Mouse (Mus musculus) stomach, embryonic 14.5 days (tissue): ENCODE measurements around the gene Apoc2. TPM values are rescaled to one million over a fixed set of nuclear protein-coding genes. Genes with fewer than 3 reads are reported as not detected.

ENCODE experiments used
- ATAC-seq: fragments of 200-750 bp; cut with Nextera tagmentation; 2 replicates; pipeline ENCODE4 v1.8.0; 2017; ENCODE audit warnings: low read depth, moderate TSS enrichment; ENCODE audit not compliant: insufficient number of reproducible peaks, insufficient read depth, low FRiP score
- H3K27ac ChIP-seq: fragments of 300-500 bp; sonication (generic); 2 replicates; pipeline ENCODE4 v1.5.1; 2014; ENCODE audit warnings: mild to moderate bottlenecking, low read length, moderate library complexity, mixed read lengths
- H3K27me3 ChIP-seq: fragments of 300-500 bp; sonication (generic); 2 replicates; pipeline ENCODE4 v1.6.1; 2014; ENCODE audit warnings: low read length, control low read depth, mixed read lengths; ENCODE audit not compliant: control insufficient read depth, insufficient read depth
- H3K36me3 ChIP-seq: fragments of 300-500 bp; sonication (generic); 2 replicates; pipeline ENCODE4 v1.6.1; 2014; ENCODE audit warnings: mild to moderate bottlenecking, control low read depth, low read length, moderate library complexity, mixed read lengths; ENCODE audit not compliant: control insufficient read depth, insufficient read depth
- H3K4me1 ChIP-seq: fragments of 300-500 bp; sonication (generic); 2 replicates; pipeline ENCODE4 v1.6.1; 2014; ENCODE audit warnings: low read length, control low read depth, mixed read lengths; ENCODE audit not compliant: control insufficient read depth, insufficient read depth
- H3K4me2 ChIP-seq: fragments of 300-500 bp; sonication (generic); replicated peaks from 2 replicates; pipeline ENCODE4 v1.6.1; 2014; ENCODE audit warnings: low read depth, low read length, control low read depth
- H3K4me3 ChIP-seq: fragments of 300-500 bp; sonication (generic); 2 replicates; pipeline ENCODE4 v1.5.1; 2014; ENCODE audit warnings: low read depth, low read length, control low read depth
- H3K9ac ChIP-seq: fragments of 300-500 bp; sonication (generic); replicated peaks from 2 replicates; pipeline ENCODE4 v1.6.1; 2014; ENCODE audit warnings: low read depth, mild to moderate bottlenecking, control low read depth, low read length, moderate library complexity, mixed read lengths
- H3K9me3 ChIP-seq: fragments of 300-500 bp; sonication (generic); 2 replicates; pipeline ENCODE4 v1.6.1; 2016; ENCODE audit warnings: low read depth, low read length, control low read depth; ENCODE audit not compliant: control insufficient read depth
- WGBS: fragments of 180-500 bp; shearing (Covaris S2); extraction: QIAGEN DNeasy Blood & Tissue Kit; methylation state at CpG from one replicate; pipeline ENCODE4 v1.1.7; 2014; 5-methylcytosine and 5-hydroxymethylcytosine counted together
- polyA plus RNA-seq: library from polyadenylated mRNA; unstranded; fragments of >200 nt; fragmentation: Nextera tagmentation; extraction: Ambion mirVana; gene quantifications from 2 replicates; pipeline ENCODE4 v1.2.1, GENCODE M21; 2014

Apoc2 gene
- polyA plus RNA-seq, 1 experiment from 2014 or later: 1.9 TPM

DNA sequence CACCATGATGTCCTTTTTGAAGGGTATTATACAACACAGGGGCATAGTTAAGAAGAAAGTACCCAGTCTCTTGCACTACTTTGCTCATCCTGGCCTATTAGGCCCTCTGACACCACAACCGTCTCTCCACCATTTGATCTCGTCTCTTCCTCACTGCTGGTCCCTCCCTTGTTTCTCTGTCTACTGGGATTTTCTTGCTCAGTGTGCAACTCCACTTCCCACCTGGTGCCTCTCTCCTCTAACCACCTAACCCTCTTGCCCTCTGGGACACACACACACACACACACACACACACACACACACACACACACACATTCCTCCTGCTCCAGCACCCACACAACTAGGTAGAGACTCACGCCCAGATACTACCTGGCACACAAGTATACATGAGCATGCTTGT is 1.2 kb upstream of the Apoc2 start:
- no peaks in the 10 kb centered on the region for H3K4me1 ChIP-seq
- H3K9ac ChIP-seq: no peak overlapping the region
- no peak overlapping the region for H3K27ac ChIP-seq
- H3K27me3 ChIP-seq: no peaks in the 10 kb centered on the region
- 84% methylated on average over 3 of the region's 3 CpGs for WGBS
- H3K9me3 ChIP-seq: no peaks in the 10 kb centered on the region
- no peak for ATAC-seq
- no peak overlapping the region for H3K4me3 ChIP-seq
- H3K36me3 ChIP-seq: no peaks in the 10 kb centered on the region
- H3K4me2 ChIP-seq: no peak overlapping the region

DNA sequence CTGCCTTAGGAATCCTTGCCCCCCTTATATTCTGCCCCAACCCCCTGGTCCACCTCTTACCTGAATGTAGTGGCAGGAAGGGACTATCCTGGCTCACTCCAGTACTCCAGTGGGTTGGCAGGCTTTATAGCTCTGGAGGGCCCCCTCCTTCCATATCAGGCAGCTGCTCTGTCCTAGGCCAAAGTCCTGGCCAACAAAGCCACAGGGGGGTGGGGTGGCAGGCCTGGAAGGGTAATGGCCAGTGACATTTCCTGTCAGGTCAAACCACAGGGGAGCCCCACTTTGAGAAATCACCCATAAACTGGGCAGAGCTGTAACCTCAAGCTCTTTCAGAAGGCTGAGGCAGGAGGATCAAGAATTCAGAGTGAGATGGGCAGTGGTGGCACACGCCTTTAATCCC is 1.1 kb downstream of the Apoc2 start:
- 58% methylated on average over 1 of the region's 1 CpGs for WGBS
- ATAC-seq: no peak
- H3K27ac ChIP-seq: no peak overlapping the region
- no peaks in the 10 kb centered on the region for H3K27me3 ChIP-seq
- no peak overlapping the region for H3K4me2 ChIP-seq
- no peaks in the 10 kb centered on the region for H3K9me3 ChIP-seq
- H3K4me3 ChIP-seq: no peak overlapping the region
- H3K4me1 ChIP-seq: no peaks in the 10 kb centered on the region
- no peak overlapping the region for H3K9ac ChIP-seq
- no peaks in the 10 kb centered on the region for H3K36me3 ChIP-seq

DNA sequence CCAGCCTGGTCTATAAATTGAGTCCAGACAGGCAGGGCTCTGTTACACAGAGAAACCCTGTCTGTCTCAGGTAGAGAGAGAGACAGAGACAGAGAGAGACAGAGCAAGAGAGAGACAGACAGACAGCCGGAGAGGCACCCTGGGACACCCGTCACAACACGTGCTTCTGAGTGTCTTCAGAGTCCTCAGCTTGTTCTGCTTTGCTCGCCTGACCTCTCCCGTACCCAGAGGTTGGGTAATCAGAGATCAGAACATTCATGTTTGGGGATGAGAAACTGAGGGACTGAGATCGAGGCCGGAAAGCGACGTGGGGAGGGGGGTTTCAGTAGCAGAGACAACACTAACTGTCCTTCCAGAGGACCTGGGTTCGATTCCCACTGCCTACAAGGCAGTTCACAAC is 1.9 kb downstream of the Apoc2 start:
- no peak overlapping the region for H3K27ac ChIP-seq
- no peaks in the 10 kb centered on the region for H3K27me3 ChIP-seq
- no peaks in the 10 kb centered on the region for H3K9me3 ChIP-seq
- 78% methylated on average over 10 of the region's 10 CpGs for WGBS
- ATAC-seq: no peak
- H3K4me3 ChIP-seq: no peak overlapping the region
- no peak overlapping the region for H3K4me2 ChIP-seq
- H3K9ac ChIP-seq: no peak overlapping the region
- no peaks in the 10 kb centered on the region for H3K4me1 ChIP-seq
- H3K36me3 ChIP-seq: no peaks in the 10 kb centered on the region

GRCm38 (mm10) chr7:19673083-19673699 is 4.5 kb downstream of the Apoc2 start:
- Histone ChIP-seq H3K4me1 (peaks cover 4% of the 10 kb centered on the region; the same call in 1 of the 2 replicates), H3K27ac (no peak overlapping the region), H3K4me3 (no peak overlapping the region), H3K4me2 (no peak overlapping the region), H3K9me3 (no peaks in the 10 kb centered on the region), H3K9ac (no peak overlapping the region), H3K36me3 (no peaks in the 10 kb centered on the region), H3K27me3 (no peaks in the 10 kb centered on the region)
- no peak for ATAC-seq
- 67% methylated on average over 14 of the region's 14 CpGs for WGBS

DNA sequence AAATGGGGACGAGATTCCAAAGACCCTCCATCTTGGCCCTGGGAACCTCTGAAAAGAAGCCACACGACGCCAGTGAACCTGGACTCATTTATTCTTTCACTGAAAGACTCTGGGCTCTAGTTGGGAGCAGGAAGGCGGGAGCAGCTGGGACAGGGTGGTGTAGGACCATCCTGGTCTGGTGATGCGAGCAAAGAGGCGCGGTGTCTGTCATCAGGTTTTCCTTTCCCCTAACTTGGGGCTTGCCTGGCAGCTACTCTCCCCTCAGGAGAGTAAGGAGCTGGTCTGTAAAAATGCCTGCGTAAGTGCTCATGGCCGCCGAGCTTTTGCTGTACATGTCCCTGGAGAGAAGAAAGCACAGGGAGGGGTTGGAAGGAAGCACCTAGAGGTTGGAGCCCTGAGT is 6.2 kb downstream of the Apoc2 start:
- Histone ChIP-seq H3K27ac (no peak overlapping the region), H3K27me3 (no peaks in the 10 kb centered on the region), H3K9me3 (no peaks in the 10 kb centered on the region), H3K36me3 (no peaks in the 10 kb centered on the region), H3K4me3 (no peak overlapping the region), H3K9ac (no peak overlapping the region), H3K4me1 (peaks cover 4% of the 10 kb centered on the region; the same call in 1 of the 2 replicates), H3K4me2 (no peak overlapping the region)
- WGBS: 65% methylated on average over 10 of the region's 10 CpGs
- no peak for ATAC-seq

GRCm38 (mm10) chr7:19668947-19669721 is 8.6 kb downstream of the Apoc2 start:
- Histone ChIP-seq H3K4me3 (no peak overlapping the region), H3K36me3 (no peaks in the 10 kb centered on the region), H3K4me1 (peaks cover 9% of the 10 kb centered on the region), H3K27ac (peak overlapping the region; percentile 22; the same call in 1 of the 2 replicates), H3K27me3 (no peaks in the 10 kb centered on the region), H3K9me3 (no peaks in the 10 kb centered on the region), H3K9ac (no peak overlapping the region), H3K4me2 (peak overlapping the region; percentile 8)
- peak; percentile 73 for ATAC-seq
- WGBS: 4% methylated on average over 10 of the region's 10 CpGs

GRCm38 (mm10) chr7:19667434-19667833 is 10.3 kb downstream of the Apoc2 start:
- ATAC-seq: no peak
- Histone ChIP-seq H3K4me2 (no peak overlapping the region), H3K27ac (no peak overlapping the region), H3K4me3 (no peak overlapping the region), H3K27me3 (no peaks in the 10 kb centered on the region), H3K4me1 (peaks cover 17% of the 10 kb centered on the region), H3K9me3 (no peaks in the 10 kb centered on the region), H3K9ac (no peak overlapping the region), H3K36me3 (no peaks in the 10 kb centered on the region)
- WGBS: 69% methylated on average over 2 of the region's 2 CpGs

DNA sequence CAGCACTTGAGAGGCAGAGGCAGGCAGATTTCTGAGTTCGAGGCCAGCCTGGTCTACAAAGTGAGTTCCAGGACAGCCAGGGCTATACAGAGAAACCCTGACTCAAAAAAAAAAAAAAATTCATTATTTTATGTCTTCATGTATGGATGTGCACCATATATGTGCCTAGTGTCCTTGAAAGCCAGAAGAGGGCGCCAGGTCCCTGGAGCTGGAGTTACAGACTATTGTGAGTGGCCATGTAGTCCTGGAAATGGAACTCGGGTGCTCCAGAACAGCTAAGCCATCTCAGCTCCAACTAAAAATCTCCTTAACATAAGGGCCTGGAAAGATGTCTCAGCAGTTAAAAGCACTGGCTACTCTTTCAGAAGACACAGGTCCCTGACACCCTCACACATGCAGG is 11.0 kb downstream of the Apoc2 start:
- H3K4me1 ChIP-seq: peaks cover 17% of the 10 kb centered on the region
- H3K4me3 ChIP-seq: no peak overlapping the region
- H3K4me2 ChIP-seq: no peak overlapping the region
- 65% methylated on average over 3 of the region's 3 CpGs for WGBS
- ATAC-seq: no peak
- H3K27ac ChIP-seq: no peak overlapping the region
- no peaks in the 10 kb centered on the region for H3K27me3 ChIP-seq
- H3K9me3 ChIP-seq: no peaks in the 10 kb centered on the region
- no peaks in the 10 kb centered on the region for H3K36me3 ChIP-seq
- no peak overlapping the region for H3K9ac ChIP-seq
